In the genomic region with DNA sequence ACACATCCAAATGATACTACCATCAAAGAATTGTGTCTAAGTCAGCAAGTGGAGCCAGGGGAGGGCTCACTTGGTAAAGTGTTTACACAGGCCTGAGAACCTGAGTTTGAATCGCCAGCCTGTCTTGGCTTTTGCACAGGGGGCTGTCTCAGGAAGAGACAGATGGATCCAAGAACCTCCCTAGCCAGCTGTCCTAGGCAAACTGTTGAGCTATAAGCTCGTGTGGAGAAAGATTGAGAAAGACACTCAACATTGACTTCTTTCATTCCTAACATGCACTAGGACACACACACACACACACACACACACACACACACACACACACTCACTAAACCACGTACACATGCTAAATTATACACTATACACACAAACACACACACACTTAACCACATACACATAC, we compare ENCODE assay signal across 17 mouse cellular contexts.
"Had no signal": no experiment of that assay in that cellular context is flagged by ENCODE, and none has a peak within 500 bp of the region (broad histone marks: within the 10 kb centered on the region; RNA-seq: fewer than 3 reads in every experiment).

No protein-coding gene starts in this region.

- DNase-seq: retina, postnatal 1 day; right cerebral cortex, adult 18-20 months; right cerebral cortex, postnatal 14 days; right cerebral cortex, postnatal 25 days; right cerebral cortex, postnatal 4 days; spleen, adult 18-20 months; thymus, adult 18-20 months; thymus, adult 2 months; thymus, postnatal 14 days; thymus, postnatal 25 days; thymus, postnatal 36 days; thymus, postnatal 4 days had no signal

- H3K9ac ChIP-seq: neural tube, embryonic 12.5 days; neural tube, embryonic 13.5 days; neural tube, embryonic 15.5 days; stomach, embryonic 15.5 days had no signal

- H3K27ac ChIP-seq: neural tube, embryonic 12.5 days; neural tube, embryonic 13.5 days; neural tube, embryonic 15.5 days; stomach, embryonic 15.5 days; stomach, postnatal 0 days had no signal

- H3K4me3 ChIP-seq: neural tube, embryonic 12.5 days; neural tube, embryonic 13.5 days; neural tube, embryonic 15.5 days; stomach, embryonic 15.5 days had no signal

- H3K27me3 ChIP-seq: neural tube, embryonic 12.5 days; neural tube, embryonic 13.5 days; neural tube, embryonic 15.5 days; stomach, embryonic 15.5 days had no signal

- H3K9me3 ChIP-seq: neural tube, embryonic 12.5 days; neural tube, embryonic 13.5 days; neural tube, embryonic 15.5 days; stomach, embryonic 15.5 days had no signal

- H3K4me2 ChIP-seq: neural tube, embryonic 12.5 days; neural tube, embryonic 13.5 days; neural tube, embryonic 15.5 days; stomach, embryonic 15.5 days had no signal

- H3K4me1 ChIP-seq: neural tube, embryonic 12.5 days; neural tube, embryonic 13.5 days; neural tube, embryonic 15.5 days; stomach, embryonic 15.5 days had no signal

- H3K36me3 ChIP-seq: neural tube, embryonic 12.5 days; neural tube, embryonic 13.5 days; neural tube, embryonic 15.5 days; stomach, embryonic 15.5 days had no signal
